Mouse (Mus musculus) lung, adult 2 months (tissue): ENCODE measurements at regions not wholly inside any gene's neighbourhood (a gene's known extent, or its start where the extent isn't known, plus 50 kb on each side); places are given as distances from the start of the nearest gene placed in this dataset.
"Not testable (repeated sequence)": the region's sequence is repeated elsewhere in the genome, so short reads cannot be mapped to it uniquely, and the experiment has no call there.

Experiments used
- DNase-seq: peaks from one replicate; pipeline ENCODE4 v3.0.0; 2022
- H3K4me1 ChIP-seq: fragments of 200-500 bp; 2 replicates; pipeline ENCODE4 v1.6.1; 2011; ENCODE audit warnings: low read length; ENCODE audit not compliant: control insufficient read depth, insufficient read depth
- H3K4me3 ChIP-seq: fragments of 200-500 bp; replicated peaks from 2 replicates; pipeline ENCODE3; 2011; ENCODE audit warnings: low read depth, mild to moderate bottlenecking, control low read depth, low read length; ENCODE audit errors: extremely low read depth
- WGBS: fragments of 180-500 bp; shearing (Covaris S2); methylation state at CpG from one replicate; pipeline ENCODE4 v1.1.7; 2018; 5-methylcytosine and 5-hydroxymethylcytosine counted together

DNA sequence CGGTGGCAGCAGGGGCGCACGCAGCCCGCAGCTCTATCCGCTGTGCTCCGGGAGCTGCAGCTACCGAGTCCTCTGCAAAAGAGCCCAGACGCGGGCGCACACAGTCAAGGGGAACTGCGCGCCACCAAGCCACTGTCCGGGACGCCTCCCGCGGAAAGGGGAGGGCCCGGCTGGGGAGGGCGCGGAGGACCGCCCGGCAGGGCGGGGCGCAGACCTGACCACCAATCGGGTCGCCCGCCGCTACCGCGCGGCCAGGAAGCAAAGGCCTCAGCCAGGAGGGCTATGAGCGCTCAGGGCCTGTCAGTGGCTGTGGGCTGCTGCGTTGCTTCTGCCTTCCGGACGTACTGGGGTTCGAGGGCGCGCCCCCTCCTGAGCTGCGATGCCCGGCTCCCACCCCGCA is 1034.5 kb downstream of the Gm10330 start:
- peak; percentile 3 for DNase-seq
- WGBS = 8% methylated on average over 39 of the region's 40 CpGs

DNA sequence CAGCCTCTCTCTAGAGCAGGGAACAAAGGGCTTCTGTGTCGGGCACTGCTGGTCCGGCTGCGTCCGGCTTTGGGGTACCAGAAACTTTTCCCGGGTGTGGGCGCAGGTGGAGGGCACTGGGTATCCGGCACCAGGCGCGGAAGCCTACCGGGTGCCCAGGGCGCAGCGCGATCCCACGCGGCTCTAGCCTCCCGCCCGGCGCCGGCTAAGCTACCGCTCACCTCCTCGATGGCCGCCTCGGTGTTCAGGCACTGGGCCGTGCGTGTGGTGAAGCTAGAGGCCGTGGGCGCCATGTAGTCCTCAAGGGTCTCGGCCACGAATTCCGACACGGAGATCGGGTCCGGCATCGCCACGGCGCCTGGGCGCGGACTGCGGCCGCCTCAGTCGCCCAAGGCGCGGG is 1035.0 kb downstream of the Gm10330 start:
- not testable (repeated sequence) for H3K4me3 ChIP-seq, H3K4me1 ChIP-seq
- WGBS = 10% methylated on average over 39 of the region's 43 CpGs
- peak; percentile 2 for DNase-seq

More for the DNA sequence above, 1034.5 kb downstream of the Gm10330 start:
- H3K4me3 ChIP-seq, H3K4me1 ChIP-seq: not testable (repeated sequence)
